15 mouse cellular contexts compared by ENCODE assay signal in the genomic region with DNA sequence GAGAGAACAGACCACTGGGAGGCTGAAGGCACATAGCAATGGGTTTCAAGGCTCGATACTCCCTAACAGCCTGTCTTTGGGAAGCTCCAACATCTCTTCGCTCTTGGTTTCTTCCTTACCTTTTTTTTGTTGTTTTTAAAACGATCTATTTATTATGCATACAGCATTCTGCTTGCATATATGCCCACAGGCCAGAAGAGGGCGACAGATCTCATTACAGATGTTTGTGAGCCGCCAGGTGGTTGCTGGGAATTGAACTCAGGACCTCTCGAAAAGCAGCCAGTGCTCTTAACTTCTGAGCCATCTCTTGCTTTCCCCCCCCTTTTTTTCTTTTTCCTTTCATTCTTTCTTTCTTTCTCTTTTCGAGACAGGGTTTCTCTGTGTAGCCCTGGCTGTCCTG. TPM values are rescaled to one million over a fixed set of nuclear protein-coding genes. Genes with fewer than 3 reads are reported as not detected.
DNase-seq lines count a peak whose midpoint lies in the region; ATAC-seq and TF ChIP-seq lines count a peak whose summit lies in the region.
"Had no signal": no experiment of that assay in that cellular context is flagged by ENCODE, and none has a peak within 500 bp of the region (broad histone marks: within the 10 kb centered on the region; RNA-seq: fewer than 3 reads in every experiment).

No protein-coding gene starts in this region.

- H3K79me2 ChIP-seq in liver, adult 2 months (ENCODE audit: control insufficient read depth, insufficient read depth, low read length): no peaks in the 10 kb centered on the region

- peaks cover 14% of the 10 kb centered on the region for H3K27me3 ChIP-seq in embryonic facial prominence, embryonic 11.5 days (ENCODE audit: control insufficient read depth, insufficient read depth, low read length)
- H3K27me3 ChIP-seq in embryonic facial prominence, embryonic 10.5 days (replicated peaks; ENCODE audit: low read depth, poor library complexity, severe bottlenecking): peaks cover 62% of the 10 kb centered on the region
- H3K27me3 ChIP-seq in liver, adult 2 months (ENCODE audit: control insufficient read depth, insufficient read depth, low read length): no peaks in the 10 kb centered on the region
- H3K27me3 ChIP-seq in liver, embryonic 11.5 days (replicated peaks; ENCODE audit: control insufficient read depth, insufficient read depth, low read length): peaks cover 38% of the 10 kb centered on the region
- peaks cover 72% of the 10 kb centered on the region for H3K27me3 ChIP-seq in limb, embryonic 10.5 days (ENCODE audit: low read depth, poor library complexity, severe bottlenecking)

- 0 out of 2 replicates have a peak, but pooled peaks cover 2% of the 10 kb centered on the region for H3K4me1 ChIP-seq in embryonic facial prominence, embryonic 11.5 days (ENCODE audit: control insufficient read depth, insufficient read depth, low read length)
- H3K4me1 ChIP-seq in embryonic facial prominence, embryonic 10.5 days: peaks cover 17% of the 10 kb centered on the region
- no peaks in the 10 kb centered on the region for H3K4me1 ChIP-seq in liver, adult 2 months (ENCODE audit: control insufficient read depth, insufficient read depth, low read length)
- no peaks in the 10 kb centered on the region for H3K4me1 ChIP-seq in liver, embryonic 11.5 days (replicated peaks; ENCODE audit: control insufficient read depth, insufficient read depth, low read length)
- H3K4me1 ChIP-seq in limb, embryonic 10.5 days: peaks cover 6% of the 10 kb centered on the region
- H3K4me1 ChIP-seq: lung, embryonic 15.5 days had no signal

- TF ChIP-seq POLR2A in liver, adult 2 months (IDR thresholded peaks at IDR 0.05; ENCODE audit: extremely low read depth, insufficient read depth, low read length): no peak

- no peak overlapping the region for H3K27ac ChIP-seq in embryonic facial prominence, embryonic 11.5 days (replicated peaks; ENCODE audit: low read depth, low read length)
- H3K27ac ChIP-seq in embryonic facial prominence, embryonic 10.5 days (replicated peaks): no peak overlapping the region
- H3K27ac ChIP-seq in liver, adult 2 months (replicated peaks; ENCODE audit: insufficient read depth, low read depth, low read length): no peak overlapping the region
- no peak overlapping the region for H3K27ac ChIP-seq in liver, embryonic 11.5 days (ENCODE audit: low read depth, low read length)
- H3K27ac ChIP-seq in limb, embryonic 10.5 days: no peak overlapping the region
- H3K27ac ChIP-seq: lung, embryonic 15.5 days; midbrain, embryonic 10.5 days had no signal

- peak; percentile 15 for DNase-seq in embryonic facial prominence, embryonic 11.5 days (ENCODE audit: low spot score)
- DNase-seq in embryonic facial prominence, embryonic 10.5 days (ENCODE audit: low spot score): no peak
- no peak for DNase-seq in liver, adult 2 months (ENCODE audit: extremely low read depth, low read depth, low spot score)
- no peak for DNase-seq in liver, embryonic 11.5 days (ENCODE audit: low spot score)
- DNase-seq in ES-CJ7 (ENCODE audit: low read depth, low spot score): peak; percentile 37
- DNase-seq in induced T-regulatory cell, adult 2 months (ENCODE audit: low read depth): peak; percentile 22
- no peak for DNase-seq in limb, embryonic 10.5 days (ENCODE audit: low spot score)
- DNase-seq in spleen, postnatal 14 days (ENCODE audit: low spot score in 2 of 2): no peak
- DNase-seq: adrenal gland, postnatal 25 days; cerebellum, adult 8-10 months; gastrocnemius, postnatal 10 days had no signal

- H3K9me3 ChIP-seq in embryonic facial prominence, embryonic 11.5 days (replicated peaks; ENCODE audit: control insufficient read depth, low read length): no peaks in the 10 kb centered on the region
- H3K9me3 ChIP-seq in embryonic facial prominence, embryonic 10.5 days: no peaks in the 10 kb centered on the region
- no peaks in the 10 kb centered on the region for H3K9me3 ChIP-seq in liver, embryonic 11.5 days (ENCODE audit: control insufficient read depth, low read length)
- no peaks in the 10 kb centered on the region for H3K9me3 ChIP-seq in limb, embryonic 10.5 days (replicated peaks)
- H3K9me3 ChIP-seq: heart, embryonic 12.5 days; lung, embryonic 15.5 days; midbrain, embryonic 10.5 days had no signal

- TF ChIP-seq CTCF in liver, adult 2 months (IDR thresholded peaks at IDR 0.05; ENCODE audit: low read depth, low read length): peak; percentile 20; the same call in 1 of the 2 replicates

- H3K4me2 ChIP-seq in embryonic facial prominence, embryonic 11.5 days (ENCODE audit: low read depth, low read length): no peak overlapping the region
- H3K4me2 ChIP-seq in liver, embryonic 11.5 days: no peak overlapping the region
- H3K4me2 ChIP-seq: heart, embryonic 12.5 days; lung, embryonic 15.5 days had no signal

- no peaks in the 10 kb centered on the region for H3K36me3 ChIP-seq in embryonic facial prominence, embryonic 11.5 days (replicated peaks; ENCODE audit: control insufficient read depth, insufficient read depth, low read depth, low read length)
- H3K36me3 ChIP-seq in embryonic facial prominence, embryonic 10.5 days (replicated peaks): no peaks in the 10 kb centered on the region
- no peaks in the 10 kb centered on the region for H3K36me3 ChIP-seq in liver, adult 2 months (ENCODE audit: control insufficient read depth, insufficient read depth, low read length)
- H3K36me3 ChIP-seq in liver, embryonic 11.5 days (ENCODE audit: control insufficient read depth, insufficient read depth, low read length): no peaks in the 10 kb centered on the region
- no peaks in the 10 kb centered on the region for H3K36me3 ChIP-seq in limb, embryonic 10.5 days
- H3K36me3 ChIP-seq: heart, embryonic 12.5 days; lung, embryonic 15.5 days; midbrain, embryonic 10.5 days had no signal

- H3K9ac ChIP-seq in embryonic facial prominence, embryonic 11.5 days (replicated peaks; ENCODE audit: low read length): no peak overlapping the region
- H3K9ac ChIP-seq in liver, adult 2 months (ENCODE audit: low read depth, low read length): no peak overlapping the region
- H3K9ac ChIP-seq in liver, embryonic 11.5 days (ENCODE audit: low read depth, low read length): no peak overlapping the region
- H3K9ac ChIP-seq: heart, embryonic 12.5 days; lung, embryonic 15.5 days had no signal

- no peak overlapping the region for H3K4me3 ChIP-seq in embryonic facial prominence, embryonic 11.5 days (ENCODE audit: low read depth, low read length)
- H3K4me3 ChIP-seq in embryonic facial prominence, embryonic 10.5 days: no peak overlapping the region
- no peak overlapping the region for H3K4me3 ChIP-seq in liver, adult 2 months (ENCODE audit: insufficient read depth, low read depth, low read length)
- no peak overlapping the region for H3K4me3 ChIP-seq in liver, embryonic 11.5 days (ENCODE audit: low read depth, low read length)
- no peak overlapping the region for H3K4me3 ChIP-seq in limb, embryonic 10.5 days
- H3K4me3 ChIP-seq: heart, embryonic 12.5 days; lung, embryonic 15.5 days; midbrain, embryonic 10.5 days had no signal

- ATAC-seq in embryonic facial prominence, embryonic 11.5 days (replicated peaks; ENCODE audit: insufficient number of reproducible peaks, low FRiP score, low TSS enrichment, low read depth): no peak
- ATAC-seq in liver, embryonic 11.5 days (replicated peaks; ENCODE audit: low FRiP score): no peak

- WGBS in embryonic facial prominence, embryonic 11.5 days: 61% methylated on average over 7 of the region's 7 CpGs
- 63% methylated on average over 7 of the region's 7 CpGs for WGBS in embryonic facial prominence, embryonic 10.5 days
- WGBS in liver, adult 2 months: 68% methylated on average over 7 of the region's 7 CpGs
- 54% methylated on average over 7 of the region's 7 CpGs for WGBS in liver, embryonic 11.5 days
- WGBS in limb, embryonic 10.5 days: 67% methylated on average over 7 of the region's 7 CpGs

RNA-seq across cellular contexts. Expression of a gene that starts 0.6 kb away (rescaled TPM):
- 15.2 and 16.2 TPM in 2 replicates for polyA plus RNA-seq in embryonic facial prominence, embryonic 11.5 days (2014; fragmentation: Nextera tagmentation; extraction: Ambion mirVana)
- 4.6 and 8.1 TPM in 2 replicates for polyA plus RNA-seq in embryonic facial prominence, embryonic 10.5 days (2016; fragmentation: Nextera tagmentation; extraction: Ambion mirVana)
- 76.5 and 86.2 TPM in 2 replicates for total RNA-seq in liver, adult 2 months (2014; rRNA removed)
- polyA plus RNA-seq in liver, adult 2 months (2012; rRNA removed): 47.3 and 76.4 TPM in 2 replicates
- 32.5 and 37.8 TPM in 2 replicates for polyA plus RNA-seq in liver, embryonic 11.5 days (2014; fragmentation: Nextera tagmentation; extraction: Ambion mirVana)
- polyA plus RNA-seq in limb, embryonic 10.5 days (2016; fragmentation: Nextera tagmentation; extraction: Ambion mirVana): 2.4 and 3.8 TPM in 2 replicates
- polyA plus RNA-seq: C2C12 had no signal

RNA-seq across cellular contexts. Expression of a gene that starts 6.3 kb away (rescaled TPM):
- 14.5 and 16.7 TPM in 2 replicates for polyA plus RNA-seq in embryonic facial prominence, embryonic 11.5 days (2014; fragmentation: Nextera tagmentation; extraction: Ambion mirVana)
- 5.6 and 7.2 TPM in 2 replicates for polyA plus RNA-seq in embryonic facial prominence, embryonic 10.5 days (2016; fragmentation: Nextera tagmentation; extraction: Ambion mirVana)
- total RNA-seq in liver, adult 2 months (2014; rRNA removed): 82.9 and 89.6 TPM in 2 replicates
- 66.3 and 104 TPM in 2 replicates for polyA plus RNA-seq in liver, adult 2 months (2012; rRNA removed)
- polyA plus RNA-seq in liver, embryonic 11.5 days (2014; fragmentation: Nextera tagmentation; extraction: Ambion mirVana): 40.4 and 42.0 TPM in 2 replicates
- polyA plus RNA-seq in limb, embryonic 10.5 days (2016; fragmentation: Nextera tagmentation; extraction: Ambion mirVana): 2.8 and 5.9 TPM in 2 replicates
- polyA plus RNA-seq: C2C12 had no signal

RNA-seq across cellular contexts. Expression of a gene that starts 13.2 kb away (rescaled TPM):
- polyA plus RNA-seq in embryonic facial prominence, embryonic 11.5 days (2014; fragmentation: Nextera tagmentation; extraction: Ambion mirVana): 28.9 and 31.9 TPM in 2 replicates
- polyA plus RNA-seq in embryonic facial prominence, embryonic 10.5 days (2016; fragmentation: Nextera tagmentation; extraction: Ambion mirVana): 17.0 and 20.1 TPM in 2 replicates
- total RNA-seq in liver, adult 2 months (2014; rRNA removed): 64.7 and 68.4 TPM in 2 replicates
- 56.7 and 88.8 TPM in 2 replicates for polyA plus RNA-seq in liver, adult 2 months (2012; rRNA removed)
- polyA plus RNA-seq in liver, embryonic 11.5 days (2014; fragmentation: Nextera tagmentation; extraction: Ambion mirVana): 77.7 and 81.2 TPM in 2 replicates
- 10.6 TPM in 2 replicates for polyA plus RNA-seq in limb, embryonic 10.5 days (2016; fragmentation: Nextera tagmentation; extraction: Ambion mirVana)
- polyA plus RNA-seq: C2C12 had no signal

RNA-seq across cellular contexts. Expression of a gene that starts 57.5 kb away (rescaled TPM):
- polyA plus RNA-seq in embryonic facial prominence, embryonic 11.5 days (2014; fragmentation: Nextera tagmentation; extraction: Ambion mirVana): 0.64 and 0.65 TPM in 2 replicates
- polyA plus RNA-seq in embryonic facial prominence, embryonic 10.5 days (2016; fragmentation: Nextera tagmentation; extraction: Ambion mirVana): 0.88 and 1.1 TPM in 2 replicates
- total RNA-seq in liver, adult 2 months (2014; rRNA removed): not detected in 2 replicates
- not detected in 2 replicates for polyA plus RNA-seq in liver, adult 2 months (2012; rRNA removed)
- polyA plus RNA-seq in liver, embryonic 11.5 days (2014; fragmentation: Nextera tagmentation; extraction: Ambion mirVana): 0.21 and 0.22 TPM in 2 replicates
- polyA plus RNA-seq in limb, embryonic 10.5 days (2016; fragmentation: Nextera tagmentation; extraction: Ambion mirVana): 0.29 and 0.55 TPM in 2 replicates

Comparison
In these comparisons a context has a peak if more than half of its experiments do, and no peak if none do; other contexts are left out.
1. DNase-seq: peak in embryonic facial prominence, embryonic 11.5 days (single experiment), ES-CJ7 (single experiment) and induced T-regulatory cell, adult 2 months (single experiment); none in embryonic facial prominence, embryonic 10.5 days (single experiment), liver, adult 2 months (single experiment), liver, embryonic 11.5 days (single experiment), limb, embryonic 10.5 days (single experiment) and spleen, postnatal 14 days (0 of 2).